Mouse (Mus musculus): ENCODE measurements around the gene Trpv2.
A peak's percentile ranks its signal among the peaks of the same experiment; 100 is the strongest.

The Trpv2 gene

GRCm38 (mm10) chr11:62629352-62630224 lies 55.3 kb downstream of the Trpv2 start:
- DNase-seq (ENCODE audit: low read depth, low spot score), result peak; percentile 39

GRCm38 (mm10) chr11:62630225-62630821 lies 56.0 kb downstream of the Trpv2 start:
- no peak for DNase-seq (ENCODE audit: low read depth, low spot score)

GRCm38 (mm10) chr11:62631138-62631537 lies 56.9 kb downstream of the Trpv2 start:
- DNase-seq (ENCODE audit: low read depth, low spot score), result no peak

- DNase-seq (ENCODE audit: low read depth, low spot score), result no peak
Measured at GRCm38 (mm10) chr11:62635406-62635805, 61.1 kb downstream of the Trpv2 start.

- DNase-seq (ENCODE audit: low read depth, low spot score), result no peak
Measured at GRCm38 (mm10) chr11:62636105-62636839, 62.0 kb downstream of the Trpv2 start.

GRCm38 (mm10) chr11:62636840-62637221 lies 62.5 kb downstream of the Trpv2 start:
- DNase-seq (ENCODE audit: low read depth, low spot score), result no peak

- no peak for DNase-seq (ENCODE audit: low read depth, low spot score)
Measured at GRCm38 (mm10) chr11:62637401-62637800, 63.1 kb downstream of the Trpv2 start.

- DNase-seq (ENCODE audit: low read depth, low spot score), result no peak
Measured at GRCm38 (mm10) chr11:62637806-62638205, 63.5 kb downstream of the Trpv2 start.

- no peak for DNase-seq (ENCODE audit: low read depth, low spot score)
Measured at GRCm38 (mm10) chr11:62638402-62638801, 64.1 kb downstream of the Trpv2 start.

- DNase-seq (ENCODE audit: low read depth, low spot score), result no peak
Measured at GRCm38 (mm10) chr11:62640378-62640777, 66.1 kb downstream of the Trpv2 start.

- no peak for DNase-seq (ENCODE audit: low read depth, low spot score)
Measured at GRCm38 (mm10) chr11:62642023-62642844, 67.9 kb downstream of the Trpv2 start.

- no peak for DNase-seq (ENCODE audit: low read depth, low spot score)
Measured at GRCm38 (mm10) chr11:62643011-62643631, 68.8 kb downstream of the Trpv2 start.

GRCm38 (mm10) chr11:62643681-62644363 lies 69.5 kb downstream of the Trpv2 start:
- no peak for DNase-seq (ENCODE audit: low read depth, low spot score)

- peak; percentile 48 for DNase-seq (ENCODE audit: low read depth, low spot score)
Measured at GRCm38 (mm10) chr11:62644602-62645336, 70.5 kb downstream of the Trpv2 start.

- DNase-seq (ENCODE audit: low read depth, low spot score), result no peak
Measured at GRCm38 (mm10) chr11:62645337-62645675, 71.0 kb downstream of the Trpv2 start.

GRCm38 (mm10) chr11:62645732-62646494 lies 71.6 kb downstream of the Trpv2 start:
- peak; percentile 82 for DNase-seq (ENCODE audit: low read depth, low spot score)

GRCm38 (mm10) chr11:62646495-62646843 lies 72.2 kb downstream of the Trpv2 start:
- no peak for DNase-seq (ENCODE audit: low read depth, low spot score)

- DNase-seq (ENCODE audit: low read depth, low spot score), result peak; percentile 28
Measured at GRCm38 (mm10) chr11:62646958-62647515, 72.8 kb downstream of the Trpv2 start.

Data from ES-CJ7 (cell line).